Mouse (Mus musculus) heart, postnatal 25 days (tissue): ENCODE results near the gene D6Ertd527e. TPM values are rescaled to one million over a fixed set of nuclear protein-coding genes. Genes with fewer than 3 reads are reported as not detected.
A peak's percentile ranks its signal among the peaks of the same experiment; 100 is the strongest.
"Not testable (repeated sequence)": the region's sequence is repeated elsewhere in the genome, so short reads cannot be mapped to it uniquely, and the experiment has no call there.

Experiments used
- DNase-seq: peaks from one replicate; pipeline ENCODE4 v3.0.0; 2022; ENCODE audit warnings: low spot score
- intact Hi-C: fragments of 180-260 bp; cut with DNase I; formaldehyde crosslinking; loops from one replicate; pipeline ENCODE4 v1.15.1; 2025
- total RNA-seq, 2 experiments: library from RNA; stranded (reverse); gene quantifications; 2 replicates each; pipeline ENCODE4 v1.2.3; 2021

D6Ertd527e gene
- total RNA-seq = not detected

GRCm38 (mm10) chr6:87104123-87104796 is at the start of gene D6Ertd527e:
Gene D6Ertd527e (plus strand): TSS chr6:87104746.
- no peak for DNase-seq
- intact Hi-C loops = loop anchor here (5.0 kb wide), 1 partner anchor 108 kb away; no protein-coding TSS in a partner anchor

DNA sequence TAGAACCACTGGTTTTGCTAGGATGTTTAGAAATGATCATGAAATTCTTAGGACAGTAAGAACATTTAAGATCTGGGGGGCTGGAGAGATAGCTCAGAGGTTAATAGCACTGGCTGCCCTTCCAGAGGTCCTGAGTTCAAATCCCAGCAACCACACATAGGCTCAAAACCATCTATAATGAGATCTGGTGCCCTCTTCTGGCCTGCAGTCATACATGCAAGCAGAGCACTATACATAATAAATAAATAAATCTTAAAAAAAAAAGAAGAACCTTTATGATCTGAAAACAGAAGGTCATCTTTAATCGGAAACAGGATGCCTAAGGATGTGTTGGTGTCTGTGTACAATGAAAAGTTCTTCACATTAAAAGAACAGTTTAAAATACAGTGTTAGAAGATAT is 44.8 kb upstream of the D6Ertd527e start:
- no peak for DNase-seq
- intact Hi-C loops = no loop called here

GRCm38 (mm10) chr6:87063586-87063985 is 41.0 kb upstream of the D6Ertd527e start:
- intact Hi-C loops = no loop called here

DNA sequence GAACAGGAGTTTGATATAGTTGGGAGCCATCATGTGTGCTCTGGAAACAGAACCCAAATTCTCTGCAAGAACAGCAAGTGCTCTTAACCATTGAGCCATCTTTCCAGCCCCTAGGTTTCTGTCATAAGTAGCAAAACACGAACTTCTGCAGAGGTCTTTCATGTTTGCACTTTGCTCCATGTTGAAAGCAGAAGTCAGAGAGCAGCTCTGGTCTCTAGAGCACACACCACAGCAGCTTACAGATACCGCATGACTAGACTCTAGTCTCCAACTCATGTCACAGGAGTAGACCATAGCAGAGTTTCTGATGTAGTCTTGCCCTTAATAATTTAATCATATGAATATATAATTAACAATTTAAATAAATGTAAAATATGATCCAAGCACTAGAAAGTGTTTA is 36.3 kb upstream of the D6Ertd527e start:
- no peak for DNase-seq
- intact Hi-C loops = no loop called here

More at GRCm38 (mm10) chr6:87063586-87063985, 41.0 kb upstream of the D6Ertd527e start:
- no peak for DNase-seq

DNA sequence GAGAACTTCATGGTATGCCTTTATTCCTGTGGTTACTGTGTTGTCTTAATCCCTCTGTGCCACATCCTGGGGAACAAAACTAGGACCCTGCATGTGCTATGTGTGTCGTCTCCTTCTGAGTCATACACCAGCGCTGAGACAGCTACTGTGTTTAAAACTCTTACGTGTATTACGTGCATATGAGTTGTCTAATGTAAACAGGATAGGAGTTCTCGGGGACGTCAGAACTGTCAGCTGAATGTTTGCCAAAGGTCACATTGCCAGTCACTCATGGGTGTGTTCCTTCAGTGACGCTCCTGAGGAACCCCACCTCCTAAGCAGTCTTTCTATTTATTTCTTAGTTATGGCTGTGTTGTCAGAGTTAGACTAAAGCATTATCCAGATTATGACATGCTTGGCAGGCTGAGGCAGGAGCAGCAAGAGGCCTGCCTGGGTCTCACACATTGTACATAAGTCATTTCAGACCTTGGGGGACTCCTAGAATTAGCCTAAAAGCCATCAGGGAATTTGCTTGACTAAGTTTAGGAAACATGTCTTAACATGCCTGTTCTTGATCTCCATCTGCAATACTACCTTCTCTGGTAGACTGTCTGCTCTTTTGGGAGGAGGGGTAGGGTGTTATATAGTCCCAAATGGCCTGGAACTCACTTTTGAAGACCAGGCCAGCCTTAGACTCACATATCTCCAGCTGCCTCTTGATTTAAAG is 35.2 kb upstream of the D6Ertd527e start:
- intact Hi-C loops = no loop called here
- DNase-seq = no peak

GRCm38 (mm10) chr6:87070641-87071040 is 33.9 kb upstream of the D6Ertd527e start:
- no peak for DNase-seq
- intact Hi-C loops = no loop called here

GRCm38 (mm10) chr6:87072759-87073158 is 31.8 kb upstream of the D6Ertd527e start:
- intact Hi-C loops = no loop called here
- no peak for DNase-seq

DNA sequence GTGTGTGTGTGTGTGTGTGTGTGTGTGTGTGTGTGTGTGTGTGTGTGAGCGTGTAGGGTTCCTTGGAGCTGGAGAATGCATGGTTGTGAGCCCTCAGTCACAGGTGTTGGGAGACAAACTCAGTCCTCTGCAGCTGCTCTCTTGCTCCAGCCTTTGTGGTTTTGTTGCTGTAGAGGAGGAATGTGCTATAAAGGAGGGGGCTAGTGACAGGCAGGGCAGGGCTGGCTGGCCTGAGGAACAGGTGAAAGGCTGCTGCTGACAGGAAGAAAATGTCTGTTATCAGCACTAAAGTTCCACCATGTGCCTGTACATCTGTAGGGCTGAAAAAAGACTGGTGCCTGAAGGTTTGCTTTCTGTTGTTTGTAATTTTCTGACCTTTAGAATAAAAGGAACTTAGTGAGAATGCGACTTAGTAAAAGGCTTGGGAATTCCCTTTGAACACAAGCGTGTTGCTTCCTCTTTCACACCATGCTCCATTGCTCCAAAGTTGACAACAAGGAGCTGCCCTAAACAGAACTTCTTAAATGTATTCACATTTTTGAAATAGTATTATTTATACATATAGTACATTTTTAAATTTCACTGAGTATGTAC is 29.4 kb upstream of the D6Ertd527e start:
- DNase-seq = no peak
- intact Hi-C loops = no loop called here

GRCm38 (mm10) chr6:87079457-87079856 is 25.1 kb upstream of the D6Ertd527e start:
- intact Hi-C loops = no loop called here
- no peak for DNase-seq

- no peak for DNase-seq
- intact Hi-C loops = no loop called here
Measured at GRCm38 (mm10) chr6:87085026-87085425, 19.5 kb upstream of the D6Ertd527e start.

DNA sequence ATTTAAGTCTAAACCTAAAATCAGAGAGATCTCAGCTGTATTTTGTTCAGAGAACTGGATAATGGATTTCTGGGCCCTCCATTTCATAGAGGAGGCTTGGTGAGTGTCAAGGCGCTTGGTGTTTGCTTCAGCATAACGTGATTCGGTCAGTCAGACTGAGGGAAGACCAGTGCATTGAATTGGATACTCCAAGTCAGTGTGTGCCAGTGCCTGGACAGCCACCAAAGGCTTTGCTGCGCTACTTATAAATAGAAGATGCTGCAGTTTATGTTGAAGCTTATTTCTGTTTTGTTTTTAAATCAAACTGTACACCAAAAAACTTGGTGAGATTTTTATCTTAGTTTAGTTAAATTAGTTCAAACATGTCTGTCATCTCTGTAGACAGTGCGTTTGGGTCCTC is 16.2 kb upstream of the D6Ertd527e start:
- intact Hi-C loops = no loop called here

DNA sequence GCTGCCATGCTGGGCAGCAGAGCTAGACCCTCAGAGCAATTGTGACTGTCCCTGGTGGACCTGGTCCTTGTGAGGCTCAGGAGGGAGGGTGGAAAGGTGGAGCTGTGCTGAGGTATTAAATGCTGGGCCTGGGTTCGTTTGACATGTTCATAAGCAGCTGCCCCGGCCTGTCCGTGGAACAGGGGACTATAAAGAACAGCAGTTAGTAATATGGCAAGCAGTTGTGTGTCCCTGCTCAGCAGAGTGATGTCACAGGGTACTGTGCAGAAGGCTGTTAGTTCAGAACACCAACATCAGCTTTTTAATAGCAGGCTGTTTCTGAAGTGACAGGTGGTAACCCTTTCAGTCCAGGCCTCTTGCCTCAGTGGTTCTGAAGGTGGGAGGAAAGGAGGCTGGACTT is 13.7 kb upstream of the D6Ertd527e start:
- DNase-seq = no peak
- intact Hi-C loops = no loop called here

More for the DNA sequence above, 16.2 kb upstream of the D6Ertd527e start:
- DNase-seq = no peak

DNA sequence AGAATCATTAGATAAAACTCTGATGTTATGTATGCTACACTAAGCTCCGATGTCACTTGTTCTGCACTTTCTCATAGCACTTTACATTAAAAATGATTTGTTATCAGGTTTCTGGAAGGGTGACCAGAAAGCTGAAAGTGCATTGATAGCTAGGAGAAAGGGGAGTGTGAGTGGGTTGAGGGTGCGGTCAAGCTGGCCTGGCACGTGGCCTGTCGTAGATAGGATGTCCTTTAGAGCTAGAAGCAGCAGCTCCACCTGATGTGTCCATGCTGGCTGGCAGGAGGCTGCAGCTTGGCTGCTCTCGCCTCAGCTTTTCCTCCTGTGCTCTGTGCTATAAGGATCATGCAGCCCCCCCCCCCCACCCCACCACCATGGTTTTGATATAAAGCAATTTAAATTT is 12.1 kb upstream of the D6Ertd527e start:
- no peak for DNase-seq
- intact Hi-C loops = no loop called here

DNA sequence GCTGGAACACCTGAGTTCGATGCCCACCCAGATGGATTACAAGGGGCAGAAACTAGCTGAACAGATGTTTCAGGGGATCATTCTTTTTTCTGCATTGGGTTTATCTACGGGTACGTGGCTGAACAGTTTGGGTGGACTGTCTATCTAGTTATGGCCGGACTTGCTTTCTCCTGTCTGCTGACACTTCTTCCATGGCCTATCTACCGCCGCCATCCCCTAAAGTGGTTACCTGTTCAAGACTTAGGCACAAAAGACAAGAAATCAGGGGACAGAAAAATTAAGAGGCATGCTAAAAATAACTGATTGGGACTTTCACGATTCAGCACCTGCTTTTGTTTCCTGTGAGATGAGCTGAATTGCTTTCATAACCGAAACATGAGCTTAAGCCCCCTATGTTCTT is 10.9 kb upstream of the D6Ertd527e start:
- DNase-seq, intact Hi-C loops: not testable (repeated sequence)

DNA sequence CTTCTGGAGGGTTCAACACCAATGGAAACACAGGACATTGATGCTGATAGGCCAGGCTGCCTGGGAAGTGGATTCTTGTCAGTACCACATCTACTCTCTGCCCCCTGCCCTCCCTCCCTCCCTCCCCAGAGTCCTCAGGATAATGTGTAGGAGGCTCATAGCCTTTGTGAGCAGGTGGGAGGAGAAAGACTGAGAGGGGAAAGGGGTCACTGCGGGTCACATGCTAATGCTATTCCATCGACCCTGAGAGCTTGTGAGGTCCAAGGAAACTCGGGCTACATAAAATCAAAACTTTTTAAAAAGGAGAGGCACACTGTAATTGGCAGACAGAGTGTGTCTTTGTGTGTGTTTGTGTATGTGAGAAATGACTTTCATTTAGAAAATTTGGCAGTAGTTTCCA is 5.3 kb upstream of the D6Ertd527e start:
- DNase-seq = no peak
- intact Hi-C loops = no loop called here

- no peak for DNase-seq
- intact Hi-C loops = loop anchor here (5.0 kb wide), 1 partner anchor 113 kb away; no protein-coding TSS in a partner anchor
Measured at GRCm38 (mm10) chr6:87099671-87100296, 4.8 kb upstream of the D6Ertd527e start.

GRCm38 (mm10) chr6:87100297-87101020 is 4.1 kb upstream of the D6Ertd527e start:
- intact Hi-C loops = loop anchor here (1.0 to 5.0 kb wide), 4 partner anchors 112 to 286 kb away; partner anchors contain the start of gene Antxr1
- DNase-seq = no peak

DNA sequence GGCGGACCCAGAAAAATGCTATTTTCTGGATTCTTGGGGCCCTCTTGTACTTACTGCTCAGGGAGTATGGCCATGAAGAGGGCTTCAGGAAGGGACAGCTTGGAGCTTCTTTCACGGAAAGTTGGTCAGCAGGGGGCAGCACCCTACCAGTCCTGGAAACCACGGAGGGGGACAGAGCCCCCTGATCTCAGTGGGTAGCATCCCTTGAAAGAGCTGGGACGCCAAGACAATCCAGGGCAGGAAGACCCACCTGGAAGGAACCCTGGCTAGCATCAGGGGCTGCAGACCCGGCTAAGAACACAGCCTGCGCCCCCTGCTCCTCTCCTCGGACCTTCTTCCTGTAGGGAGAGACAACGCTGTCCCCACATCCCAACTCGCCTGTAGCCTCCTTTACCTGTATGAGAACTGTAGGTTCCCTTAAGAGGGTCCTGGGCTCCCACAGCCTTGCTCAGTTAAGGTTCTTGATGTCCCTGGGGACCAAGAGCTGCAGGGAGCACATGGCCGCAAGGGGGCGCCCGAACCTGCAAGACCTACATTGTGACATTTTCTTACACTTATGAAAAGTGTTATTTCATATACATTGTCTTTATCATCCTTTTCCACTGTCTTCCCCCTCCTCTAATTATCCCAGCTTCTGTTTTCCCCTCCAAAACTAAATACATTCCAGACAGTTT is 3.1 kb upstream of the D6Ertd527e start:
- intact Hi-C loops = loop anchor here (1.0 to 5.0 kb wide), 4 partner anchors 111 to 285 kb away; partner anchors contain the start of gene Antxr1
- DNase-seq = peak; percentile 55

GRCm38 (mm10) chr6:87101955-87102353 is 2.6 kb upstream of the D6Ertd527e start:
- no peak for DNase-seq
- intact Hi-C loops = loop anchor here (1.0 to 5.0 kb wide), 4 partner anchors 110 to 284 kb away; partner anchors contain the start of gene Antxr1
